Mouse (Mus musculus): Measurements from ENCODE around the gene Fbxl17. TPM values are rescaled to one million over a fixed set of nuclear protein-coding genes. Genes with fewer than 3 reads are reported as not detected.

The Fbxl17 gene
- total RNA-seq (2023), result 34.7 TPM

DNA sequence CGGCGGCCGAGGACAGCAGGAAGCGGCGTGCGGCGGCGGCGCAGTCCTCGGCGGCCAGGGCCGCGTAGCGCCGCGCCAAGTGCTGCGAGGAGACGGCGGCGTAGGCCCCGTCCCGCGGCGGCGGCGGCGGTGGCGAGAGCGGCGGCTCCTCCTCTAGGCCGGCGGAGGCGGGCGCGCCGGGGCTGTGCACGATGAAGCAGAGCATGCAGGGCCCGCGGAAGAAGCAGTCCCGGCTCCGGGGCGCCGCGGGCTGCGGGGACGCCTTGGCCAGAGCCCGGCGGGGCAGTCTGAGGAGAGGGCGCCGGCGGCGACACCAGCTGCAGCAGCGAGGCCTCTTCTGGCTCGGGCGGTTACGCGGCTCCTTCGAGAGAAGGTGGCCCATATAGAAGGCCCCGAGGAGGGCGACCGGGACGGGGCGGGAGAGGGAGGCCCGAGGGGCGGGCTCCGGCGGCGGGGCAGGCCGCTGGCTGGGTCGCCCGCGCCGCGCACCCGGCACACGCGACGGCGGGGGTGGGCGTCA lies at the start of gene Fbxl17:
Gene Fbxl17 (minus strand): TSS at position 382 of the 520 bp plus-strand sequence.

